Mouse (Mus musculus): ENCODE data around the gene Smtnl1.
A peak's percentile ranks its signal among the peaks of the same experiment; 100 is the strongest.

Gene Smtnl1

DNA sequence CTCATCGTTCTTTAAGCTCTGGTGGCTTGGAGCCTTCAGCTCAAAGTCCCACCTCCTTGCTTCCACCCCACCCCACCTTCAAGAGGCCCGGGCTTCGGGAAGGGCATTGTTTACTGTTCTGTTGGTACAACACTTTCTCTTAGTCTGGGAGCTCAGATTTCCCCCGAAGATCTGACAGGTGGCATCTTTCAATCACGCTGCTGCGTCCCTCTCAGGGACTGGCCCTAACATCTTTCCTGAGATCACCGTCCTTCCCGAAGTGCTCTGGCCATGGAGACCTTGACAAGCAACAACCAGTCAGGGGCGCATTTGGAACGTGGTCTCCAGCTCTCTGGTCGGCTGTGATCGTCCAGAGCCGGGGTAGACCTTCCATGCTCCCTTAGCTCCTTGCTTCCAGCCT is at the start of gene Smtnl1:
TSS of gene Smtnl1 (minus strand) at position 101 of the 400 bp plus-strand sequence.
- DNase-seq (ENCODE audit: low spot score in 2 of 2) = no peak

DNA sequence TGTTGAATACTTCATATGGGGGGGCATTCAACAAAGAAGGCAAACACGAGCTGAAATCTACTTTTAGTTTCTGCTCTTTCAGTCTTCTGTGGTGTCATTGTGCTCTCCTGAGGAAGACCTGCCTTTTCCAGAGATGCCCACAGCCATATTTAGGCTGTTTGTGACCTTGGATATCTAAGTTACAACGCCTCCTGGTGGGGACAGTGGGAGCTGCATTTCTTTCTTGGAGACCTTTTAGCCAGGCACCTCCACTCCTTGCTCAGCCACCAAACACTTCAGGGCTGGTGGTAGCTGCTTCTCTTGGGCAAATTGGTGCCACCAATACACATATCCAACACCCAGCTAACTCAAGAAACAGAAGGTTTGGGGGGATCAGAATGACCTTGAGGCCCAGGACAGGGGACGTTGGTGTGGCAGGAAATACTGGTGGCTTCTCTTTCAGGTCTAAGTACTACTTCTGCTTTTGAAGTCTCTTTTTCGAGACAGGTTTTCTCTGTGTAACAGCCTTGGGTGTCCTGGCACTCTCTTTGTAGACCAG is 48.2 kb upstream of the Smtnl1 start:
- DNase-seq (ENCODE audit: low spot score in 2 of 2) = no peak

DNA sequence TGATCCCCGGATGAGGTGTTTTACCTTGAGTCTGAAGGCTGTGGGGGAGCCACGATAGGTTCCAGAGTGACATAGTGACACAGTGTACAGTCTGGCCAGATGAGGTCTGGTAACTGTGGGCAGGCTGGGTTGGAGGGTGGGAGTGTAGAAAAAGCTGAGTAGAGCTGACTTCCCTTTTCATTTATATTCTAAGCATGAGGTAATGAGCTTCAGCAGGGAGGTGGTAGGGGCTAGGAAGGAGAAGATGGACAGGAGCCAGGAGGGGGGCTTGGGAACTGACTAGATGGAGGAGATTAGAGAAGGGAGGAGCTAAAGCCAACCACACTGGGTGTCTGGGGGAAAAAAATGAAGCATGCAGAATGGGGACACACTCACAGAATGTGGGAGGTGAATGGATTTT is 46.5 kb upstream of the Smtnl1 start:
- DNase-seq (ENCODE audit: low spot score in 2 of 2) = no peak

DNA sequence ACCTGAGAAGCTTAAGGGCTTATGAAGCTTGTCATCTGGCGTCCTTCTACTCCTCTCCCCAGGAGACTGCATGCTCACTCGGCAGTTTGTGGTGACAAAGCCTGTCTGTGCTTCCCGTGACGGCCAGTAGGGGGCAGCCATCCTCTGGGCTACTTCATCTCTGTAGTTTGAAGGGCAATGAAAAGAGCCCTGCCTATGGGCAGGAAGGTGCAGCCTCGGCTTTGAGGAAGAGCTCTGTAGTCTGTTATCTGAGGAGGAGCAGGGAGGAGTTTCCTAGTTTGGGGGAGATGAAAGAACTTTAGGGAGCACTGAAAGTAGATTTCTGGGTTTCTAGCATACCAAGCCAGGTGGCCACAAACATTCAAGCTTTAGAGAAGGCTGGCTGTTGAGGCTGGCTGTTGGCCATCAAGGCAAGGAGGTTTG is 46.1 kb upstream of the Smtnl1 start:
- DNase-seq (ENCODE audit: low spot score in 2 of 2) = peak; percentile 38 to 73

DNA sequence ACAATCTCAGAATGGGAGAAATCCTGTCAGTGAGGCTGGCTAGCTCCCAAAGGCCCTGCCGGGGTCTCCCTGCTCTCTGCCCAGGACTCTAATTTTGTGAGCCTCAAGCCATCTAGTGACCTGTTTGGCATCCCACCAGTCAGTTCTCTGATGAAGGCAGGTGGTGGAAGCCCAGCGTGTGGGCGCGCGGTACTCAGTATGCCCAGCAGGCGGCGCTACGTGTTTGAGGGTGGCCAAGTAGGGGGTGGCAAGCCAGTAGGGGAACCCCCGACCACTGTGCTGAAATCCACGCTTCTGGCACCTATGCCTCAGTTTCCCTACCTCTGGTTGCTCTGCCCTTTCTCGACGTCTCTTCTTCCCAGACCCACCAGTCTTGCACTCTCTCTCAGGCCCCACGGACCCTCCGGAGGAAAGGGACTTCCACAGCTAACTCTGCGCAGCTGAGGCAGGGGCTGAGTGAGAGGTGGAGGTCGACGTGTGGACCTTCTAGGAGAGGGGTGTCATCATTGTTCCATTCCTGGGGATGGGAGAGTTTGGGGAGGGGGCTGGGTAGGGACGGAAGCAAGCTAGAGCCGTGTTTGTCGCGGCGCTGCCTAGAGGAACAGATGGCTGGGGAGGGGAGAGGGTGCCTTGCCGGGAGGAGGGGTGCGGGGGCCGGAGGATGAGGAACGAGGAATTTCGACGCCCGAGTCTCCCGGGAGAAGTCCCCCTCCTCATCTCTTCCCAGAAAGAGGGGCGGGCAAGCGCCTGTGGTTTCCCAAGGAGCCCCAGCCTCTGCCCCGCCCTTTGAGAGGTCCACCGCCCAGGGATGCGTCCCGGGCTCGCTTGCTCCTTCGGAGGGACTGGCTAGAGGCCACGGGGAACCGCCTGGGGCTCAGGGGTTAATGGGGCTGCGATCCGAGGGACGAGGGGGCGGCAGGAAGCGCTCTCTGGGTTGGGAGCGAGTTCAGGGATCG is 43.4 kb upstream of the Smtnl1 start:
- DNase-seq (ENCODE audit: low spot score in 2 of 2) = peak in 1 of 2 experiments; percentile 75

DNA sequence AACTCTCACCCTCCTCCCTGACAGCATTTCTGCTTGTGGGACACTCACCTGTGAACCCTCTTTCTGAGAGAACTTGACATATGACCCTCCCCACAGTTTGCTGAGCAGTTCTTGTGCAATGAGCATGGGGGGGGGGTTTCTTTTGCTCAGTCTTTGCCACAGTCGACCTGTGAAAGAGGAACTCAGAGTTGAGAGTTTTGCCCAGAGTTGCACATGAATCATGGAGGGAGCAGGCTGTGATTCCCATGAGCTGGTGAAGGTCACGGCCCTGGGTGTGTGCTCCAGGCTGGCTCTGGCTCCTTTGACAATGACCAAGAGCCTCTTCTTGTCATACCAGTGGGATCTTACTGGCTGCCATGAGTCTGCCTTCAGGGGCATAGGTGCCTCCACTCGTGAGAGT is 39.8 kb upstream of the Smtnl1 start:
- DNase-seq (ENCODE audit: low spot score in 2 of 2) = no peak

DNA sequence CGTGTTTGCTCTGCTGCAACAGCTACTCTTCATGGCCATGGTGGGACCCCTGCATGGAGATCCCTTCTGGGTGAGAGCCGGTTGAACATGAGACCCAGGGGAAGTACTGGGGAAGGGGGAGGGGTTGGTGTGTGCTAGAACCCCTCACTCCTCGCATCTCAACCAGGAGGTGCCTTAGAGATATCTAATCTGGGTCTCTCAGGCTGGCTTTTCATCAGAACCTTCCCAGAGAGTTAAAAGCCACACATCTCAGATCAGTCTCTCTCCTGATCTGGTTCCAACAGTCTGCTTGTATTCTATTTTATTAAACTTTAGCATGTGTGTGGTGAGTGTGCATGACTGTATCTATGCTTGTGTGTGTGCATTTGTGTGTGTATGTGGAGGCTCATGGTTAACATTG is 39.0 kb upstream of the Smtnl1 start:
- DNase-seq (ENCODE audit: low spot score in 2 of 2) = no peak

DNA sequence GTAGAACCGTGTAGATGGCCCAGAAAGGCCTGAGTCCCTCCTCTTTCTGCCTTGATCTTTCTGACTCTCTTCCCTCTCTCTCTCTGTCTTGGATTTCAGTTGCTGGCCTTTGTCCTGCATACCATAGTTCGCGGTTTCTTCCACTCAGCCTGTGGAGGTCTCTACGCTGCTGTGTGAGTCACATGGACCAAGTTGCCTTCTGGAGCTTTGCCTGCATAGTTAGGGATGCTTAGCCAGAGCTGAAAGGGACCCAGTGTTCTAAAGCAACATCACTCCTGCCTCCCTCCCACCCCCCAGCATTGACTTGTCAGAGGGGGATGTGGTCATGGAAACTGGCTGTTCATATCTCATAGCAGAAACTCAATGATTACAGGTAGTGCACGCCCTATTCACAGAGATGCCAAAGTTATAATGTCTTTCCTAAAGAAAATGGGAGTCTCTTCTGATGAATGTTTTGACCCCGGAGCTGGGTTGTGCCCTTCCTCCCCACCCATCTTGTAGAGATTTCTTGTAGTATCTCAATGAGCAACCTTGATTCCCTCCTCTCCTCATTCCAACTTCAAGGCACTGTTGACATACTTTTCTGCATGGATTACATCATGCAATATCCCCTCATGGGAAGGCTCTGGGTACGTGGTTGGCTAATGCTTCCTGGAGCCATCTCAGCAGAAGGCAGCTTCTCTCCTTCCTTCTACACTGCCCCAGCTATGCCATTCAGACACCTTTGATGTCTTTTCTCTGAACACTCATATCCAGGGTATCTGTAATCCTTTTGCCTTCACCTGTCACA is 37.7 kb upstream of the Smtnl1 start:
- DNase-seq (ENCODE audit: low spot score in 2 of 2) = no peak

DNA sequence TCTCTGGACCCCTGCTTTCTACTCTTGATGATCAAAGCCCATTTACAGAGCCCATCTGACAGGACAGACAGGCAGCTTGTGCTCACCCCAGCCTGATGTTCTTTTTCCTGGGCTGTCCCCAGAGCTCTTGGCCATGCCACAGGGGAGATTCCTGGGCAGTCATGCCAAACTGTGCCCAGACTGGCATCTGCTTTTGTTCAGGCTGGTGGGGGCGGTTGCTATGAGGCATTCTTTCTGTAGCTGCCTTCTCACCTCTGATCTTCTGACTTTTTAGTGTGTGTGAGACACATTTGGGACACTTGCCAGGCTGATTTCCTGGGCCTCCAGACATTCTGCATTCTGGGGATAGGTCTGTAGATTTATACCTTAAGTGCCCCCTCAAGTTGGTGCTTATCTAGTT is 36.1 kb upstream of the Smtnl1 start:
- DNase-seq (ENCODE audit: low spot score in 2 of 2) = no peak

DNA sequence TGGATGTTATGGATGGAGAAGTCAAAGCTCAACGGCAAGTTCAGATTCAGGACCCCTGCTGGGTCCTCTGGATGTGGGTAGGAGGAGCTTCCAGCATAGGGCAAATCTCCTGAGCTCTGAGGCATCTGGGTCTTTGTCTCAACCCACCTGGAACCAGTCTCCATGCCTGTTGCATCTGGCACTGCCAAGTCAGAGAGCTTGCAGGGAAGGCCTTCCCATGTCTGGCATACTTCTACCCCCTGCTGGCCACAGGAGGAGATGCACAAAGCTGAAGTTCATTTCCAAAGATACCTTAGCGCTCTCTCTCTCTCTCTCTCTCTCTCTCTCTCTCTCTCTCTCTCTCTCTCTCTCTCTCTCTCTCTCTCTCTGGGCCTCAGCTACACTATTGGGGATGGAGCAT is 33.3 kb upstream of the Smtnl1 start:
- no peak for DNase-seq (ENCODE audit: low spot score in 2 of 2)

DNA sequence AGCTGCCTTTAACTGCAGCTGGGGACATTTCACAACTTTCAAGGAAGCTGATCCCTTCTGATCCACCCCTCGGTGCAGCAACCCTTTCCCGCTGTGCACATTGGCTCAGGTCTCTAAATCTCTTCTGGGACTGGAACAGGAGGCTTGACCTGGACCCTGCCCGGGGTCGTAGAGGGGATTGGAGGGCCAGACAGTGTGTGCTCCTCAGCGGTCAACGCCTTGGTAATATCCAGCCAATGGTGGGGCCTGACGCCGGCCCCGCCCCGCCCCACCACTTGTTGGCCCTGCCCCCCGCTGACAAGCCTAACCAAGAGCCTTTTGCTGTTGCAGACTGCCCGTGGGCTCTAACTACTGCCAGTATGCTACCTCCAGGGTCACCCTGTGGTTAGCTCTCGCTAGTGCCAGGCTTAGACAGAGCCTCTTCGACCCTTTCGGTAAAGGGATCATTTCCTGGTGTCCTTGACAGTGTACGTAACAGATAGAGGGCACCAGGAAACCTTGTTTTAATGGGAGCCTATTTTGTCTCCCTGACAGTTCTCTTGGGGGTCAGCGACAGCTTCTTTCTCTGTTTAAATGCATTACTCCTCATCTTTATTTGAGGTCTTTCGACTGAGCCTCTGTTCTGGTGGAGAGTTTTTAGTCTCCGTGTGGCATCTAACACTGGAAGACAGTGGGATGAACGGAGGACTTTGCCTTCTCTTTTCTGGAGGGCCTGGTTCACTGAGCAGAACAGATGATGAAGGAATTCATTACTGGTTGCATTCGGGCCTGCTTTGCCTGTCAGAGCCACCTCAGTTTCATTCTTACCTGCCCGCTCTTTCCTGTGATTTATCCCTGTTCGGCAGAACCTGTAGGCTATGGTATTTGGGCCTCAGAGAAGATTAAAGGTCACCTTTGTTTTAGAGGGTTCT is 28.9 kb upstream of the Smtnl1 start:
- DNase-seq (ENCODE audit: low spot score in 2 of 2) = peak in 1 of 2 experiments; percentile 45

DNA sequence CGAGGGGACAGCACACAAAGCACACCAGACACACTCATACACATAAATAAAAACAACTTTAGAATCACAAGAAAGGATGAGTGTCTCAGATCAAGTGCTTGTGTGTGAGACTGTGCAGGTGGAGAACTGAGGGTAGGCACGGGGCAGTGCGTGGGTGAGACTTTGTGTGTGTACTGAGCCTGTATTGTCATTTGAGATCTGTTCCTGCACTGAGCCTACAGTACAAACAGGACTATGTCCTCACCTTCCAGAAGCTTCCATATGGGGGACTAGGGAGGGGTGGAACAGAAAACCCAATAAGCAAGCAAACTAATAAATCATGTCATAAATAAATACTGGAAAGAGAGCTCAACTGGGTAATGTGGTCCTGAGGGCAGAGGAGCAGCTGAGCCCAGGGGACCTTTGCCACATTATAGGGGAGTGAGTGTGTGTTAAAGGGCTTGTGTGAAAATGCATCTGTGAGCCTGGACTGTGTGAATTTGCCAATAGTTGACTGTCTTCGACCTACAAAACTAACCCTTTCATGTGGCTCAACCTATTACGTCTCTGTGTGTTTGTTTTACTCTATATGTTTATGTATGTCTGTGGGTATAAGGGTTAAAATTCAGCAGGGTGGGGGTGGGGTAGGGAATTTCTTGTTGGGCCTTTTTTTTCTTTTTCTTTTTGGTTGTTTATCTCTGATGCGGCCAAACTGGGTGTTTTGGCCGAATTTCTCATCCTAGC is 28.1 kb upstream of the Smtnl1 start:
- no peak for DNase-seq (ENCODE audit: low spot score in 2 of 2)

DNA sequence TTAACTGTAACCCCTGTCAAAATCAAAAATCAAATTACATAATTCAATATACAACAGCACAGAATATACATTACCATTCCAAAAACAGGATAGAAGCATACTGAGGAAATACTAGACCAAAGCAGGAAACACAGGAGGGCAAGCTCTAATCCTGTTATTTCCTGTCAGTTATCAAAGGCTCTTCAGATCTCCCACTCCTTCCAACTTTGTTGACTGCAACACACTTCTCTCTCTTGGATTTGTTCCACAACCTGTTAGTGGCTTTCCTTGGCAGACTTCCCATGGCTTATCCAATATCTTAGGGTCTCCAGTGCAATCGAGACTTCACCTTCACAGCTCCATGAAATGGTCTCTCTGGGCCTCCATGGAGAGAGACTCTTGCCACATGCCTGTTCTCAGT is 22.8 kb upstream of the Smtnl1 start:
- no peak for DNase-seq (ENCODE audit: low spot score in 2 of 2)

DNA sequence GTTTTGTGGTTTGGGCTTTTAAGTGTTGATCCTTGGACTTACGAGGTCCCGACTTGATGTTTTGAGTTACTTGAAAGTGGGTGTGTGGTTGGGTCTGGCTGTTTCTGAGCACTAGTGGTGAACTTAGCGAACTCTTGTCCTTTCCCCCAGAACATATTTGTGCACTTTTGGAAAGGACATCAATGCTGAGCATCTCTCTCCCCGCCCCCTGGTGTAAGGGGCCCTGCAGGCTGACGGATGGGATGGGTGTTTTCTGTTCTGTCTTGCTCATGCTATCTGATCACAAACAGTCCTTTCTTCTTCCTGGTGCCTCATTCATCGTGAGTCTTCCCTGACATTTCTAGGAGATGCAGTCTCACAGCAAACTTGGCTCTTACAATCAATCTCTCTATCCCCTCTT is 21.2 kb upstream of the Smtnl1 start:
- no peak for DNase-seq (ENCODE audit: low spot score in 2 of 2)

DNA sequence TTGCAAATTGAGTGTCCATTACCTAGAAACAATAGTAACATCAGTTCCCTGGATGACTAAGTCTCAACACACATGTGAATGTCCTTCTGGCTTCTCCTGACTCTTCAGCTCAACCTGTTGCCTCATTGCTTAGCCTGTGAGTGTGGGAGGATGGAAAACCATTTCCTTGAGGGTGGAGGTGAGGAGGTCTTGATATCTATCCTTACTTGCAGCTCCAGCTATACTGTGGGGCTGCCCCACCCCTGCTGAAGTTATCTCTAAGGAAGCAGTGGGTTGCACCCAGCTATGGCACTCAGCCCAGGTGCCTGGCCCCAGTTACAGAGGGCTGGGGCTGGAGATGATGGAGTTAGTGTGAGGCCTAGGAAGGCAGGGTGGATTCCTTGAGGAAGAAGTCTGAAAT is 19.5 kb upstream of the Smtnl1 start:
- DNase-seq (ENCODE audit: low spot score in 2 of 2) = no peak

DNA sequence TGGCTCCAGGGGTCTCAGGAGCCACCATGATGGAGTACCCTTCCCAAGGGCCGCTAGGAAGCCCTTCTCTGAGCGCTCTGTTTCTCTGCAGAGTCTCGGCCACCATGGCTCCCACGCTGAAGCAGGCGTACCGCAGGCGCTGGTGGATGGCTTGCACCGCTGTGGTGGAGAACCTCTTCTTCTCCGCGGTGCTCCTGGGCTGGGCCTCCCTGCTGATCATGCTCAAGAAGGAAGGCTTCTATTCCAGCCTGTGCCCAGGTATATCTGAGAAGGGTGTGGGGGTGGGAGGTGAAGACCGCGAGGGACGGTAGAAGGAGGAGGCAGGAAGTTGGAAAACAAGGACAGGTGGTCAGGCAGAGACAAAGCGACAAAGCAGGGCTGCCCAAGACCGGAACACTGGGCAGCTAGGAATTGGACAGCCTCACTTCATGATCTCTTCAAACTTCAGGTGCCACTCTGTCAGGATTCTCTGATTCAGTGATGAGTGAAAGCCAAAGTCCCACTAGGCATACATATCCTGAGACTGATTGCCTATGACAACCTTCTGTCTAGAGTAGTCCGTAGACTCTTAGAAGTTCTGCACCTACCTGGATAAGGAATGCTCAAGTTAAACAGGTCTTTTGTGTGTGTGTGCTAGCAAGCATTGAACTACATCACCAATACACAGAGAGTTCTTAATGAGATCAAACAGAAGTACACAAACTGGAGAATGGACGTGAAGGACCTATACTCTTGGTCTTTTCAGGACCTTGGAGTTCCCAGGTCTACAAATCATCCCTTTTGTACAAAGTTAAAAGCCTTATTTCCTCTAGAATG is 18.5 kb upstream of the Smtnl1 start:
- no peak for DNase-seq (ENCODE audit: low spot score in 2 of 2)

DNA sequence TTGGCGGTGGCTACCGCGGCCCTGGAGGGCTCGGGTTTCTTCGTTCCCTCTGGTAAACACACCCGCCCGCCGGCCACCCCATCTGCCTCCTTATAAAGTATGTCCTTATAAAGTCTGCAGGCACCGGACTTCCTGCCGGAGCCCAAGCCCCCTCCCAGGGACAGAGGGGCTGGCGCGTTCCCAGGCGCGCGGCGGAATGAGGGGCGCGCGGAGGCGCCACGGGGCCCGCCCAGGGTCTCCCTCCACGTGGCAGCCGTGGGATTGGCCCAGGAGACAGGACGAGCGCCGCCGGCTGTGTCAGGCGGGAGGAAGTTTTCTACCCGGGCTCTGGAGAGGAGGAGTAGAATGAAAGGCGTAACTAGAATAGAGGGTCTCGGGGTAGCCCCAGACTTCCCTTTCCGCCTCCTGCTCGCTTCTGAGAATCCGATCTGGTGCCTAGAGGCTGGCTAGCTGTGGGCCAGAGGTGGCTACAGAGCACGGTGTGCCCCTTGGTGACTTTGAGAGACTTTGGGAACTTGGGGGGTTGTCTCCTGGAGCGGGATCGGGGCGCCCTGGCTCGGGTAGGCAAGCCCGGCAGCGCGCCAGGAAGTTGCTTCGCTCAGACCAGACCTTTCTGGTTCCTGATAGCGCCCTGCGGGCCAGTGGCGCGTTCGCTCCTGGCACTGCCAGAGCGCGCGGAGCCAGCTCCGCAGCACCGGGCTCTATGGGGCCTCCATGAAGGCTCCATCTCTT is 17.7 kb upstream of the Smtnl1 start:
- peak; percentile 77 to 84 for DNase-seq (ENCODE audit: low spot score in 2 of 2)

DNA sequence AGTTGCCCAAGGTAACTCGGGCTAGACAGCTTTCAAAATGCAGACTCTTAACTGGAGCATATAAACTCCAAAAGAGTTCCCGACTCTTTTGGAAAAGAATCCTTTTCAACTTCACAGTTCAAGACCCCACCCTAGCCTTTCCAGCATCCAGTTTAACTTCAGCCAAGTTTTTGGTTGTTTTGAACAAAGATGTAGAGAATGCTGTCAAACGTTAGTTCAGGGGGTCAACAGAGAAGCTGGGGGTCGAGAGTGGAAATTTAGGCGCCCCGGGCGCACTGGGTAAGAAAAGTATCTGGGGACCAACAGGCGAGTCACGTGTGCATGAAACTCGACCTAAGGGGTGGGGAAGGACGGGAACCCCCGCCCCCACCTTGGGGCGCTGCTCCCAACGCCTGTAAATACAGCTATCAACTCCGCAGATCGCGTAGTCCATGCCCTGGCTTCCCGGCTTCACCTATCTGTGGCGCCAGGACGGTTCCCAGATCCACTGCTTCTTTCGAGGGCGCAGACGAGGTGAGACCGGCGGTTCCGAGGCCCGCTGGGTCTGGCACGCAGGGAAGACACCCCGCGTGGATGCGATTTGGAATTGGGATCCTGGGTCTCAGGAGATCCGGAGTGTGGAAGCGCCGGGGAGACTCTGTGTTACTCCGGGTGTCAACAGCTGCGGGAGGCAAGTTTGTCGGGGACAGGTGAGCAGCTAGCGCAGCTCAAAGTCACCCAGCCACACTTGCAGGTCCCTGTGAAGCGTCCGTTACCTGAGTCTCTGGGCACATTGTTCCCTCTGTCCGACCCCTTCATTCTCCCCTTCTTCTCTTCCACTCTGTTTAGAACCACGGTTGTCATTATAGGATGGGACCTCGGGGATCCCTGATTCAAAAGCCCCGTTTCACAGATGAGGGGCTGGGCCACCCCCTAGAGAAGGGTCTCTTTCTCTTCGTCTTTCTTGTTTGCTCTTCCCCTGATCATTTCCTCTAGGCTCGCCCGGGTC is 16.8 kb upstream of the Smtnl1 start:
- DNase-seq (ENCODE audit: low spot score in 2 of 2) = peak in 1 of 2 experiments; percentile 45

Data from urinary bladder, postnatal 4 days (tissue).